Mouse (Mus musculus): Measurements from ENCODE around the gene Hyal1.

GRCm38 (mm10) chr9:107600745-107601144, 24.0 kb downstream of the Hyal1 start:
- TF ChIP-seq POLR2A (IDR thresholded peaks at IDR 0.05; ENCODE audit: borderline replicate concordance, extremely low read depth, insufficient read depth, insufficient read length, poor library complexity, severe bottlenecking), result no peak
- no peak for TF ChIP-seq CTCF (IDR thresholded peaks at IDR 0.05; ENCODE audit: borderline replicate concordance, extremely low read depth, insufficient read depth, insufficient read length)
